In the genomic region with DNA sequence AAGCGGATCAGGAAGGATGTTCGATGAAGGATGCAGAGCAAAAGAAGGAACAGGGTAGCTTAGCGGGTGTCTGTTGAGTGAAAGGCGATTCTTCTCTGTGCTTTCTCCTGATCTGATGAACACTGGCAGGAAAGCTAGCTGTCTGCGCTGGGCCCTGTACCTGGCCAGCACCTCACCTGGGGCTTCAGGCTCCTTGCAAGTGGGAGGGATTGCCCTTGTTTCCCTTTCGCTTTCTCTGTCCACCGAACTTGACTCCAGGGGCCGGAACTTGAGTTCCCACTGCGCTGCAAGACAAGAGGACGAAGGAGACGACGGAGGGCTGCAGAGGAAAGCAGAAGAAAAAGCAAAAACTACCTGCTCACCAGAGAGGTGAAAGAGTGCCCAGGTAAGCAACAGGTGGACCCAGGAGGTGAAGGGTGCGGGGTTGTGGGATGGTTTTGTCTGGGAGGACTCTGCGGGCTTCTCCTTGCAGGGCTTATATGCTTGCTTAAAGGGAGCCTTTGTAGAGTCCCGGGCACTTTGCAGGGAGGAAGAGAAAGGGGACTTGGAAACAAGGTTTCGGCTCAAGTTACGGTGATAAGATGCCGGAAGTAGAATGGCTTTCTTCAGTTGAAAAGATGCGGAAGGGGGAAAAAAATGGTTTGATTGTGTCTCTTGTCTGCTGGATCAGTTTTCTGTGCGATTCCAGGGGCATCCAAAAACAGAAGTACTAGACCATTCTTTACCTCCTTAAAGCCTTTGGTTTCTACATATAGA, we compare ENCODE assay signal across 8 mouse cellular contexts. TPM values are rescaled to one million over a fixed set of nuclear protein-coding genes. Genes with fewer than 3 reads are reported as not detected.
DNase-seq lines count a peak whose midpoint lies in the region; ATAC-seq and TF ChIP-seq lines count a peak whose summit lies in the region.

Rab19 (plus strand) TSS at position 51 of the 756 bp plus-strand sequence.

- no peak for TF ChIP-seq CTCF in heart, postnatal 0 days (IDR thresholded peaks at IDR 0.05; ENCODE audit: low read depth)

- DNase-seq in Muller cell, postnatal 12 days (ENCODE audit: inconsistent ontology term), result peak; percentile 33
- peak; percentile 31 for DNase-seq in embryo, embryonic 10 days (ENCODE audit: low spot score)
- DNase-seq in heart, postnatal 0 days (ENCODE audit: low spot score), result peak; percentile 24
- DNase-seq in kidney, postnatal 36 days, result peak; percentile 50 to 64
- peak; percentile 91 for DNase-seq in midbrain, embryonic 11.5 days (ENCODE audit: low spot score, missing footprints)
- DNase-seq in testis, postnatal 14 days (ENCODE audit: low spot score), result peak; percentile 29
- no peak for DNase-seq in right cerebral cortex, postnatal 36 days (ENCODE audit: low spot score in 2 of 2)
- DNase-seq in cerebellum, adult 11-12 months, result no peak

- no peaks in the 10 kb centered on the region for H3K9me3 ChIP-seq in heart, postnatal 0 days (replicated peaks; ENCODE audit: control insufficient read depth, low read length)
- H3K9me3 ChIP-seq in midbrain, embryonic 11.5 days (ENCODE audit: control insufficient read depth, low read length), result no peaks in the 10 kb centered on the region

- peak within 1 kb of the TSS; percentile 78 for H3K4me2 ChIP-seq in heart, postnatal 0 days (ENCODE audit: low read depth, low read length)
- H3K4me2 ChIP-seq in midbrain, embryonic 11.5 days, result peak within 1 kb of the TSS; percentile 39

- H3K4me1 ChIP-seq in heart, postnatal 0 days (ENCODE audit: control insufficient read depth, insufficient read depth), result peaks cover 6% of the 10 kb centered on the region
- peaks cover 14% of the 10 kb centered on the region for H3K4me1 ChIP-seq in midbrain, embryonic 11.5 days (ENCODE audit: control insufficient read depth, insufficient read depth, low read length)

- ATAC-seq in heart, postnatal 0 days (ENCODE audit: insufficient read depth, low read depth), result no peak
- ATAC-seq in midbrain, embryonic 11.5 days (ENCODE audit: low FRiP score), result no peak

- no peaks in the 10 kb centered on the region for H3K36me3 ChIP-seq in heart, postnatal 0 days (replicated peaks; ENCODE audit: control insufficient read depth, insufficient read depth, low read length)
- no peaks in the 10 kb centered on the region for H3K36me3 ChIP-seq in midbrain, embryonic 11.5 days (ENCODE audit: control insufficient read depth, insufficient read depth, low read length)

- H3K27ac ChIP-seq in heart, postnatal 0 days (ENCODE audit: low read depth), result no peak within 1 kb of the TSS
- H3K27ac ChIP-seq in midbrain, embryonic 11.5 days (ENCODE audit: low read depth, low read length), result no peak within 1 kb of the TSS

- H3K4me3 ChIP-seq in heart, postnatal 0 days (ENCODE audit: low read depth, low read length), result peak within 1 kb of the TSS; percentile 52
- H3K4me3 ChIP-seq in midbrain, embryonic 11.5 days (ENCODE audit: low read depth, low read length), result peak within 1 kb of the TSS; percentile 18

- 5% methylated on average over 20 of the region's 20 CpGs for WGBS in heart, postnatal 0 days
- 4% methylated on average over 20 of the region's 20 CpGs for WGBS in midbrain, embryonic 11.5 days

- H3K9ac ChIP-seq in heart, postnatal 0 days (replicated peaks; ENCODE audit: low read depth, low read length), result peak within 1 kb of the TSS; percentile 46
- H3K9ac ChIP-seq in midbrain, embryonic 11.5 days (ENCODE audit: low read length), result peak within 1 kb of the TSS; percentile 9; the same call in 1 of the 2 replicates

- no peak for TF ChIP-seq EP300 in heart, postnatal 0 days (IDR thresholded peaks at IDR 0.05; ENCODE audit: low read depth)

- H3K27me3 ChIP-seq in heart, postnatal 0 days (ENCODE audit: control insufficient read depth, insufficient read depth, low read length), result no peaks in the 10 kb centered on the region
- peaks cover 6% of the 10 kb centered on the region for H3K27me3 ChIP-seq in midbrain, embryonic 11.5 days (ENCODE audit: control insufficient read depth, insufficient read depth, low read length)

RNA-seq across cellular contexts. Expression of gene Rab19, which starts in this region (rescaled TPM):
- 0.43 TPM in 1 of 2 replicates, not detected in the other for total RNA-seq in heart, postnatal 0 days (2014; rRNA removed; ENCODE audit: low replicate concordance)
- 0.30 and 0.40 TPM in 2 replicates for polyA plus RNA-seq in heart, postnatal 0 days (2015; fragmentation: Nextera tagmentation; extraction: Ambion mirVana)
- polyA plus RNA-seq in midbrain, embryonic 11.5 days (2014; fragmentation: Nextera tagmentation; extraction: Ambion mirVana), result 0.23 and 0.30 TPM in 2 replicates

Comparison
In these comparisons a context has a peak if more than half of its experiments do, and no peak if none do; other contexts are left out.
1. Peak in DNase-seq, H3K4me3 ChIP-seq, H3K9ac ChIP-seq and H3K4me2 ChIP-seq in heart, postnatal 0 days; RNA of the gene not detected or under 1 TPM.
2. Peak in DNase-seq, H3K4me3 ChIP-seq, H3K9ac ChIP-seq and H3K4me2 ChIP-seq in midbrain, embryonic 11.5 days; RNA of the gene not detected or under 1 TPM.
3. DNase-seq: peak in Muller cell, postnatal 12 days (single experiment), embryo, embryonic 10 days (single experiment), kidney, postnatal 36 days (2 of 2) and testis, postnatal 14 days (single experiment); none in right cerebral cortex, postnatal 36 days (0 of 2) and cerebellum, adult 11-12 months (single experiment).